Mouse (Mus musculus) left cerebral cortex, adult 18-20 months (tissue): ENCODE results near the gene Olfr972. TPM values are rescaled to one million over a fixed set of nuclear protein-coding genes. Genes with fewer than 3 reads are reported as not detected.
"Not testable (repeated sequence)": the region's sequence is repeated elsewhere in the genome, so short reads cannot be mapped to it uniquely, and the experiment has no call there.

Experiments used
- DNase-seq, 2 experiments: peaks; one replicate each; pipeline ENCODE4 v3.0.0; 2021 to 2022; ENCODE audit warnings: low spot score in 2 of 2, mixed read lengths in 1 of 2
- long read RNA-seq, 2 experiments: library from polyadenylated mRNA; stranded (forward); transcript quantifications; one replicate each; pipeline ENCODE4 v2.0.0; 2021
- total RNA-seq, 2 experiments: library from RNA; stranded (reverse); gene quantifications; 2 replicates each; pipeline ENCODE4 v1.2.3; 2021

Gene Olfr972
- total RNA-seq, result not detected
- long read RNA-seq, experiment 1, result 0 reads
- long read RNA-seq, experiment 2, result 0 reads

GRCm38 (mm10) chr9:39866122-39866521 lies at the start of gene Olfr972:
Olfr972 (plus strand) TSS chr9:39866422.
- DNase-seq, result no peak

- DNase-seq, result not testable (repeated sequence)
These were observed 29.6 kb upstream of the Olfr972 start, which contains the start of gene Olfr971 for GRCm38 (mm10) chr9:39836576-39836975. Olfr971 (plus strand) TSS chr9:39836876.

- DNase-seq, result not testable (repeated sequence)
These were observed 5.8 kb downstream of the Olfr972 start for GRCm38 (mm10) chr9:39871986-39872385.

GRCm38 (mm10) chr9:39877541-39878396 lies 11.5 kb downstream of the Olfr972 start:
- not testable (repeated sequence) for DNase-seq

GRCm38 (mm10) chr9:39905106-39905505 lies 38.9 kb downstream of the Olfr972 start:
- DNase-seq, result no peak

- no peak for DNase-seq
These were observed 40.8 kb downstream of the Olfr972 start, which contains the start of gene Olfr229 for GRCm38 (mm10) chr9:39907036-39907435. Olfr229 (plus strand) TSS chr9:39907336.

- DNase-seq, result no peak
These were observed 43.7 kb downstream of the Olfr972 start for GRCm38 (mm10) chr9:39909939-39910338.

Other genes with a start within 250 kb of the Olfr972 start
- gene Olfr960, start 245.0 kb upstream of the Olfr972 start, total RNA-seq, result not detected
- gene Olfr961, start 221.3 kb upstream of the Olfr972 start, total RNA-seq, result not detected
- not detected for gene Olfr963, start 199.2 kb upstream of the Olfr972 start, total RNA-seq
- not detected for gene Olfr149, start 159.3 kb upstream of the Olfr972 start, total RNA-seq
- not detected for gene Olfr965, start 155.1 kb upstream of the Olfr972 start, total RNA-seq
- not detected for gene Olfr150, start 135.4 kb upstream of the Olfr972 start, total RNA-seq
- gene Olfr967, start 120.2 kb upstream of the Olfr972 start, total RNA-seq, result not detected
- gene Olfr968, start 83.2 kb upstream of the Olfr972 start, total RNA-seq, result not detected
- not detected for gene Olfr969, start 75.5 kb upstream of the Olfr972 start, total RNA-seq
- gene Olfr970, start 57.6 kb upstream of the Olfr972 start, total RNA-seq, result not detected
- not detected for gene Olfr971, start 29.5 kb upstream of the Olfr972 start, total RNA-seq
- not detected for gene Olfr229, start 40.9 kb downstream of the Olfr972 start, total RNA-seq
- not detected for gene Olfr974, start 71.1 kb downstream of the Olfr972 start, total RNA-seq
- not detected for gene Olfr975, start 85.6 kb downstream of the Olfr972 start, total RNA-seq
- gene Olfr976, start 94.7 kb downstream of the Olfr972 start, total RNA-seq, result not detected
- gene Olfr978, start 125.7 kb downstream of the Olfr972 start, total RNA-seq, result not detected
- gene Olfr979, start 137.0 kb downstream of the Olfr972 start, total RNA-seq, result not detected
- not detected for gene Olfr980, start 143.2 kb downstream of the Olfr972 start, total RNA-seq
- gene Olfr981, start 155.0 kb downstream of the Olfr972 start, total RNA-seq, result not detected
- gene Olfr982, start 207.4 kb downstream of the Olfr972 start, total RNA-seq, result not detected
- not detected for gene Olfr983, start 227.2 kb downstream of the Olfr972 start, total RNA-seq
- not detected for gene Olfr984, start 247.8 kb downstream of the Olfr972 start, total RNA-seq